Mouse (Mus musculus) lung, adult 18-20 months (tissue): ENCODE data around the gene Sys1.

Experiments
- DNase-seq, 2 experiments: peaks; one replicate each; pipeline ENCODE4 v3.0.0; 2022; ENCODE audit warnings: mixed read lengths in 2 of 2

Gene Sys1

GRCm38 (mm10) chr2:164504919-164505318 is 48.2 kb downstream of the Sys1 start:
- no peak for DNase-seq

GRCm38 (mm10) chr2:164505619-164506347 is 49.0 kb downstream of the Sys1 start:
- no peak for DNase-seq

DNA sequence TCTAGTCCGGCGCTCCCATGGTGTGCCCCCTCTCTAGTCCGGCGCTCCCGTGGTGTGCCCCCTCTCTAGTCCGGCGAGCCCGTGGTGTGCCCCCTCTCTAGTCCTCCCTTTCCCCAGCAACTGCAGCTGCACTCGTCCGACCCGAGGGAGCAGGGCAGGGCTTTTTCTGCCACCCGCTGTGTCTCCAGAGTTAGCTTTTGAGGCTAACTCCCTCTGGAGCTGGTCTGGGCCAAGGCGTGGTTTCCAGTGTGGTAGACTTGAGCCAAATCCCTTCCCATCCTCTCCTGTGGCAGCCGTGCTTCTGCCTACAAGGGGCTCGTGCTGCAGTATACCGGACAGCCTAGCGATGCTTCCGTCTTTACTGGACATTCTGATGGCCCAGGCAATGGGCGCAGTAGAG is 51.0 kb downstream of the Sys1 start:
- DNase-seq = no peak

GRCm38 (mm10) chr2:164510621-164511190 is 53.9 kb downstream of the Sys1 start:
- peak; percentile 42 to 54 for DNase-seq

DNA sequence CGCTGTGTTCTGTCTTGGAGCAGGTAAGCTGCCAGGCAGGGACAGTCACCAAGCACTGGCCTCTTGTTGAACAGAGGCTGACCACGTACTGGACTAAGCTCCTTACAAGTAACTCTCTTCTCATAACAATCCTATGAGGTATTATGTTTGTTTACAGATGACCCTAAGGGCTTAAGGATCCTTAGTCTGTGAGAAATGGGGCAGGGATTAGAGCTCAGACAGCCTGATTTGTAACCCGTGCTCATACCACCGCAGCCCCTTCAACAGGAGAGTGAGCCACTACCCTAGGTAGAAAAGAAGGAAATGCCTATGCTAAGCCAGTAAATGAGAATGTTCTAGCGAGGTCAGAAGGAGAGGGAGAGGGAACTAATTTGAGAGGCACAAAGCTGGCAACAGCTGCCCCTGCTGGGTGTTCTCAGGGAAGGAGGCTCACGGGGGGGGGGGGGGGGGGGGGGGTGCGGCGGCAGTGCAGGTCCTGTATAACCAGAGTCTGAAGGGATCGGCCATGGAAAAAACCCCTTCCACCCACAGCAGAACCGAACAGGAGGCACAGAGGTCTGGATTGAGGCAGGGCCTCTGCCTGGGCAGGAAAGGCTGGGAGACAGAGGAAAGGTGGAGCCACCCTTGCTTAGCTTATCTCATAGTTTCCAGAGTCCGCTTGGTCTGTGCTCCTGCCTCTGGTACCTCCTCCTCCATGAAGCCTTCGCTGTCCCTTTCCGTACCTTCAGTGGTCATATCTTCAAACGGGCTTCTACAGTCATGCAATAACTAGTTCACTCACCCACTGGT is 55.6 kb downstream of the Sys1 start:
- DNase-seq = peak; percentile 51 to 64

- peak; percentile 74 to 85 for DNase-seq
Measured at GRCm38 (mm10) chr2:164513389-164513788, 56.6 kb downstream of the Sys1 start.

GRCm38 (mm10) chr2:164514916-164515315 is 58.2 kb downstream of the Sys1 start:
- no peak for DNase-seq

- no peak for DNase-seq
Measured at GRCm38 (mm10) chr2:164515897-164516296, 59.1 kb downstream of the Sys1 start.

DNA sequence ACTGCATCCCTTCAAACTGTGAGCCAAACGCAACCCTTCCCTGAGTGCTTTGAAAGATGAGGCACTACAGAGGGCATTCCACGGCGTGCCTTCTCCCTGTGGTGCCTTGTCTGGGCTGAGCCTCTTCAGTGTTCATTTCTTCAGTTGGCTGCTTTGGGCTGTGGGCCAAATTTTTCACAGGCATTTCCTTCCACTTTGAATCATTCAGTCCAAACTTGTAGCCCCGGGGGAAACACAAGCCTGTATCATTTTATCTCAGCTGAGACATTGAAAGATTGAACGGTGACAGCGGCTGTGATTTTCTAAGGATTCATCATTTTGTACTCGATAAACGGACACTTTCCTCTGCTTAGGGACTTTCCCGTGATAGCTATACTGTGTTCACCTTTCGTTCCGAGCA is 59.8 kb downstream of the Sys1 start:
- DNase-seq = no peak

DNA sequence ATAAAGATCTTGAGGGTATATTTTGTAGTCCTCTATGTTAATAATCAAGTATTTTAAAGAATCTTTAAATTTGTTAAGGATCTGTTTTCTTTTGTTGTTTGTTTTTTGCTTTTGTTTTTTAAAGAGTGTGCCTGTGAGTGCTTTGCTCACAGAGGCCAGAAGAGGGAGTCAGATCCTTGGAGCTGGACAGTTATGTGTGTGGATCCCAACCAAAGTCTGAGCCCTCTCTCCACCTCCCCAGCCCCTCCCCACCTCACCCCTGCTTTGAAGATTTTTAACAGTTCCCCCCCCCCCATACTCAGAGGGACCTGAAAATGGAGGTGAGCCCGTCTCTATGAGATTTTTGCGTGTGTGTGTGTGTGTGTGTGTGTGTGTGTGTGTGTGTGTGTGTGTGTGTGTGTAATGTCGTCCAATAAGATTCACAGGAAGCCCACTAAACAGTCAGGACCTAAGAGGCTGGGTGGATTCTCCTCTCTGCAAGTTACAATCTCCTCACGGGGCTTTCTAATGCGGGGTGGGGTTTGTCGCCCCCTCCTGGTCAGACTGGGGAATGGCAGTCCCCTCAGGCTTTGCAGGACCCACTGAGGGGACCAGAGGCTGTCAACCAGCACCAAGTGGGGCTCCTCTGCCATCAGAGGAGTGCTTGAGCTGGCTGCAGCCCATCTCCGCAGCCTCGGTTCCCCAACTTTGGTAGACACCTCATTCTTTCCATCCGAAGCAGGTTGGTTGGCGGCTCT is 60.9 kb downstream of the Sys1 start:
- DNase-seq = peak; percentile 70 to 72

GRCm38 (mm10) chr2:164518266-164519170 is 61.8 kb downstream of the Sys1 start:
- no peak for DNase-seq

- DNase-seq = no peak
Measured at GRCm38 (mm10) chr2:164519171-164519526, 62.4 kb downstream of the Sys1 start.

DNA sequence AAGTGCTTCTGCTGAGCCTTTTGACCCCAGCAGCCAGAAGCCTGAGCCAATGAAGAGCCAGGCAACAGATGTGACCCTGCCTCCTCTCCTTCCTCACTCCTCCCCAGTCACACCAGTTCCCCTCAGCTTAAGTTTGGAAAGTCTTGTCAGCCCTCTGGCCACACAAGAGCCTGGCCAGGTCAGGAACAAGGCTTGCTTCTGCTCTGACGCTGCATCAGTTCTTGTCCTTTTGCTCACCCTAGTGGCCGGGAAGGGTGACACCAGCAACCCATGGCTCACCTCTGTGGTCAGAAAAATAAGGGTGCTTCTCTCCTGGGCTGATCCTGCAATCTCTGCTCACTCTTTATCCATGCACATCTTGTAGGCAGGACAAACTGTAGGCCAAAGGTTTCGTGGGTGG is 64.0 kb downstream of the Sys1 start:
- DNase-seq = peak; percentile 72 to 82

DNA sequence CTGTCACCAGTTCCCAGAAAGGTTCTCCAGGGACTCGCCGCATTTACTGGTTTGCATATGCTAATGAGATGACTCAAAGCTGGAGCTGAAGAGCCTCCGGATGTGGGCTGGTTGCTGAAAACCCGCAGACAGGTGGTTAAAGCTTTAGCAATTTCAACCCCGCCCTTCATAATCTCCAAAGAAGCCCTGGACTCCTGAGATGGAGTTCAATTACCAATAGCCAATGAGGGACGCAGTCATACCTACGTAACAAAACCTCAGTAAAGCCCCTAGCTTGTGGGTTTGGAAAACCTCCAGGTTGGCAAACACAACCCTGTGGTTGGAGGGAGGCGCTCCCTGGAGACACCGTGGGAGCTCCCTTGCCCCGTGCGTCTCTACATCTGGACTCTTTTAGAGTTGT is 65.1 kb downstream of the Sys1 start:
- DNase-seq = peak; percentile 68 to 82

DNA sequence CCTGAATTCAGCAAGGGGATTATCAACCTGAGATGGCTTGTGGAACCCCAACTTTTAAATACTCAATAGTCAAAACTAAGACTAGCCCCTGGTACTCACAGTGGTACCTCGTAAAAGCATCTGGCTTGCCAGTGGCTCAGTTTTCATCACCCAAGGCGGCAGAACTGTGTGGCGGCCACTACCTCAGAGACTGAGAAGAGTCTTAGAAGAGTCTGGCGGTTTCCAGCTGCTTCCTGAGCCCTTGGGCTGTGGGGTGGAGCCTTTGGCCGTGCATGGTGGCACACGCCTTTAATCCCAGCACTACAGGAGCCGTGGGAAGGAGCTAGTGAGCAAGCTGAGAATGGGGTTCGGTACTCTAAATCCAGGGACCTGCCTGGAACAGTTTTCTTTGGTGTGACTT is 65.5 kb downstream of the Sys1 start:
- peak in 1 of 2 experiments; percentile 43 for DNase-seq

GRCm38 (mm10) chr2:164523301-164523773 is 66.6 kb downstream of the Sys1 start:
- peak; percentile 54 to 70 for DNase-seq

DNA sequence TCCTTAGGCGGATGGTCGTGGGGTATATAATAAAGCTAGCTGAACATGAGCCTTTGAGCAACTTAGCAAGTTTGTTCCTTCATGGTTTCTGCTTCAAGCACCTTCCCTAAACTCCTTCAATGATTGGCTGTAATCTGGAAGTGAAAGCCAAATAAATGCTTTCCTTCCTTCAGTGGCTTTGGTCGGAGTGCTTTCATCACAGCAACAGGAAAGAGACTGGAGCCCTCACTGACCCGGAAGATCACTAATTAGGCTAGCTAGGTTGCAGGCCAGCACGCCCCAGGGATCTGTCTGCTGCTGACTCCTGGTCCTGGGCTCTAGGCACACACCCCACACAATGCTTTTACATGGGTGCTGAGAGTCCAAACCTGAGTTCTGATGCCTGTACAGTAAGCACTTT is 71.8 kb downstream of the Sys1 start:
- no peak for DNase-seq
